Mouse (Mus musculus): ENCODE measurements around the gene Tcl1b3.
"Not testable (repeated sequence)": the region's sequence is repeated elsewhere in the genome, so short reads cannot be mapped to it uniquely, and the experiment has no call there.

Gene Tcl1b3

DNA sequence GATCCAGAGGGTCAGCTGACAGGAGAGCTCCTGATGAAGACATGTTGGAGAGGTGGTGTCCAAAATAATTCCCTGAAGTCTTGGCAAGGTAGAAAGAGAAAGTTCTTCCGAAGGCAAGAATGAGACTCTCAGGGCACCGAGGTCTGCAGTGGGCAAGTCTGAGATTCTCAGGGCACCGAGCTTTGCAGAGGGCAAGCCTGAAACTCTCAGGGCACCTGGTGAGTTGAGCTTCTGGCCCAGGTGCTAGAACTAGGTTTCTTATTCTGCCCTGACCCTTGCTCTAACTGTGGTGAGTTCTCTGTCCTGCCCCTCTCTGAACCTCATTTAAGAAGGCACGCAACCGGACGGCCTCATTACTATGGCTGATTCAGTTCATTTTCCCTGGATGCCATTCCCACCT lies at the start of gene Tcl1b3:
Tcl1b3 (plus strand) TSS at position 301 of the 400 bp plus-strand sequence.
- DNase-seq (ENCODE audit: low spot score in 2 of 2), result not testable (repeated sequence)

DNA sequence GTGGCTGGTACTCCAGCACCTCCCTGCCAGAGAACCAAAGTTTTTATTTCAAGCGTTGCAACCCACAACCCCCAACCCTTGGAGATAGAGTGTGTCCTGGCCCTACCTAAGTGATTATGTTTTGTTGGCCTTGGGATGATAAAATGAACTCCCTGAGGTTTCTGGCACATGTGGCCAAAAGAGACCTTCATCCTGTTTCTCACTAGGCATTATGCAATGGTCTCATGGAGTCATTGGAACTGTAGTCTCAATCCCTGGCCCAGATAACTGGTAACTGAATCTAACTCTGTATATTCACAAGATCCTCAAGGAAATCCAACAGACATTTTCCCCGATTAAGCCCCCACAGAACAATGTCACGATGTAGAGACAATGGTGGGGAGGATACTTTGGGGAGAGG lies 47.7 kb upstream of the Tcl1b3 start:
- DNase-seq (ENCODE audit: low spot score in 2 of 2), result no peak

DNA sequence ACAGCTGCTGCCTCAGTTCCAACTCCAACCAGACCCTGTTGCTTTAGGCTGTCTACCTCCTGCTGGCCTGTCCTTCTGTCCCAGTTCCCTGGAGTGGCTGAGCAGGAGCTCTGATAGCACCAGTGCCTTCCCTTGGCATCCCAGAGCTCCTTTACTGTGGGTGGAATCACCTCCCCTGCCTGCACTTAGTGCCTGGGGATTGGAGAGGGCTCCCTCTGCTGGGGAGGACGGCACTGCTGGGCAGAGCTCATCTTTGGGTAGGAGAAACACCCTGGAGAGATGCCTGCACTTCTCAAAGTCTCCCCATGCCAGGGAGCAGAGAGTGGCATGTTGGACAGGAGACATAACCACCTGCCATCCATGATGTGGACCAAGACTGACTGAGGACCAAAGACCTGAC lies 45.9 kb upstream of the Tcl1b3 start:
- not testable (repeated sequence) for DNase-seq (ENCODE audit: low spot score in 2 of 2)

GRCm38 (mm10) chr12:105145714-105146113 lies 45.1 kb upstream of the Tcl1b3 start, which contains the start of gene Tcl1b2:
TSS of gene Tcl1b2 (plus strand) at chr12:105146014.
- DNase-seq (ENCODE audit: low spot score in 2 of 2), result no peak

DNA sequence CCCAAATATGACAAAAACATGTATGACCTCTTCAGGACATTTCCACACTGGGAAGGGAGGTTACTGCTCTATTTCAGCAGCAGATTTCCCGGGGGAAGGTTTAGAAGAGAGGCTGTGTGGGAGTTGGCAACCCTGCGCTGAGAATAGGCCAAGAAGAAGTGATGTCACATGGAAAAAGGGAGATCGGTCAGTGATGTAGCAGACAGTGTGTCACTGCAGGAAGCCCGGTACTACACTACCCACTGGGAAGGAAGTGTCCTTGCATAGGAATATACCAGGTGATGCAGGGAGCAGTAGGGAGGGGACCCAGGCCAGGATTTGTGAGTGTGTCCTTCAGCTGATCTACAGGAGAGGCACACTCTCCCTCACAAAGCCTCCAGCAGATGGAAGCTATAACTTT lies 35.6 kb upstream of the Tcl1b3 start:
- DNase-seq (ENCODE audit: low spot score in 2 of 2), result peak; percentile 2 to 11

DNA sequence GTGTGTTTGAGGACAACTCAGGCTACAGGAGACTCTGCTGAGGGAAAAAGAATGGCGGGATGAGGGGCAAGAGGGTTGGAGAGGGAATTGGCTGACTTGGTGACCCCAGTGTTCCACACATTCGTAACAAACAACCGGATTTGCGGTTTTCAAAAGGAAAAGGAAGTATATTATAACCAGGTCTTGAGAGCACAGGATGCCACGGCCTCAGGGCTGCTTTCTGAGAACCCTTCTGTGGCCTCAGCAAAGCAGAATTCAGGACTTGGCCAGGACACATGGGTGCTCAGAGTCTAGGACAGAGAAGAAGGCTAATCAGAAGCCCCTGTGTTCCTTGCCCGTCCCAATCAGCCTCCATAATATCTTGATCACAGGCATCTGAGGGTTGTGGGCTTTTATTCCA lies 32.0 kb upstream of the Tcl1b3 start:
- no peak for DNase-seq (ENCODE audit: low spot score in 2 of 2)

- DNase-seq (ENCODE audit: low spot score in 2 of 2), result no peak
Observed at GRCm38 (mm10) chr12:105159390-105159789, 31.5 kb upstream of the Tcl1b3 start, which contains the start of gene Tcl1b1. TSS of gene Tcl1b1 (plus strand) at chr12:105159690.

DNA sequence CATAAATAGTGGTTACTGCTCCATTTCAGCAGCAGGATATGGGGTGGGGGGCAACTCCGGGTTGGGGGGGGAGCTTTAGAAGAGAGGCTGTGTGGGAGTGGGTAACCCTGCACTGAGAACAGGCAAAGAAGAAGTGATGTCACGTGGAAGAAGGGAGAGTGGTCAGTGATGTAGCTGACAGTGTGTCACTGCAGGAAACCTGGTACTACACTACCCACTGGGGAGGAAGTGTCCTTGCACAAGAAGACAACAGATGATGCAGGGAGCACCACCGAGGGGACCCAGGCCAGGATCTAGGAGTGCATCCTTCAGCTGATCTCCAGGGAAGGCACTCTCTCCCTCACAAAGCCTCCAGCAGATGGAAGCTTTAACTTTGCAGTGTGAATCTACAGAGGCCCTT lies 24.1 kb upstream of the Tcl1b3 start:
- DNase-seq (ENCODE audit: low spot score in 2 of 2), result no peak

DNA sequence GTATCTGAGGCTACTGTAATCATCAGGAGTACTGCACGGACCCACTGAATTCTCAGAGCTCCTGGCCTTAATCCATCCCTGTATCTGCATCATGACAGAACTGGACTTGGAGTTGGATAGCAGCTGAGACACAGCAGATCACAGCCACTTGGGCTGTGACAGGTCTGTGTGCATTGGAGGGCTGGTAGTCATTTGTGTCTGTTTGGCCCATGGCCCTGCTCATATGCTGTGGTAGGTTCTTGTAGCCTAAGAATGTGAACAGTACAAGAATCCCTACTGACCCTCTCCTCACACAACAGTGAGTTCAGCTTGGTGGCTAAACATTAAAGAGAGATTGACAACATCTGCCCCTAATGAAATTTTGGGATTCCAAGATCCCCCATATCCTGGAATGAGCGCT lies 17.5 kb upstream of the Tcl1b3 start:
- DNase-seq (ENCODE audit: low spot score in 2 of 2), result no peak

DNA sequence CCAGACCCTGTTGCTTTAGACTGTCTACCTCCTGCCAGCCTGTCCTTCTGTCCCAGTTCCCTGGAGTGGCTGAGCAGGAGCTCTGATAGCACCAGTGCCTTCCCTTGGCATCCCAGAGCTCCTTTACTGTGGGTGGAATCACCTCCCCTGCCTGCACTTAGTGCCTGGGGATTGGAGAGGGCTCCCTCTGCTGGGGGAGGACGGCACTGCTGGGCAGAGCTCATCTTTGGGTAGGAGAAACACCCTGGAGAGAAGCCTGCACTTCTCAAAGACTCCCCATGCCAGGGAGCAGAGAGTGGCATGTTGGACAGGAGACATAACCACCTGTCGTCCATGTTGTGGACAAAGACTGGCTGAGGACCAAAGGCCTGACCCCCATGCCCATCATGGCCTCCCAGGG lies 16.5 kb upstream of the Tcl1b3 start:
- peak; percentile 51 to 60 for DNase-seq (ENCODE audit: low spot score in 2 of 2)

DNA sequence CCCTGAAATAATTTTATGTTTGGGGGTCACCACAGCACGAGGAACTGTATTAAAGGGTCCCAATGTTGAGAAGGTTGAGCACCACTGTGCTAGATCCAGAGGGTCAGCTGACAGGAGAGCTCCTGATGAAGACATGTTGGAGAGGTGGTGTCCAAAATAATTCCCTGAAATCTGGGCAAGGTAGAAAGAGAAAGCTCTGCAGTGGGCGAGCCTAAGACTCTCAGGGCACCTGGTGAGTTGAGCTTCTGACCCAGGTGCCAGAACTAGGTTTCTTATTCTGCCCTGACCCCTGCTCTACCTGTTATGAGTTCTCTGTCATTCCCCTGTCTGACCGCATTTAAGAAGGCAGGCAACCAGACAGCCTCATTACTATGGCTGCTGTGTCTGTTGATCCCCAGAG lies 14.8 kb upstream of the Tcl1b3 start, which contains the start of gene Tcl1b5:
Tcl1b5 (plus strand) TSS at position 301 of the 400 bp plus-strand sequence.
- not testable (repeated sequence) for DNase-seq (ENCODE audit: low spot score in 2 of 2)

DNA sequence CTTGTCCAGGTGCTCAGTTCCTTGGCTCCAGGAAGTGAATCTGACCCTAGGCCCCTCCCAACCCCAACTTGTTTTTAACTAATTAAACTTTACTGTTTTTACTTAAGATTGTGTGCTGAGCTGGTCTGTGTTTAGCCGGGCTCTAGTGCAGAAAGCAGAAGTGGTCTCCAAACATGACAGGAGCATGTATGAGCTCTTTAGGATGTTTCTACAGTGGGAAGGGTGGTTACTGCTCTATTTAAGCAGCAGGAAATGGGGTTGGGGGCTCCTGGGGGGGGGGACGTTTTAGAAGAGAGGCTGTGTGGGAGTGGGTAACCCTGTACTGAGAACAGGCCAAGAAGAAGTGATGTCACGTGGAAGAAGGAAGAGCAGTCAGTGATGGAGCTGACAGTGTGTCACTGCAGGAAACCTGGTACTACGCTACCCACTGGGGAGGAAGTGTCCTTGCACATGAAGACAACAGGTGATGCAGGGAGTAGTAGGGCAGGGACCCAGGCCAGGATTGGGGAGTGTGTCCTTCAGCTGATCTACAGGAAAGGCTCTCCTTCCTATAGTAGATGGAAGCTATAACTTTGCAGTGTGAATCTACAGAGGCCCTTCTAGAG lies 9.7 kb upstream of the Tcl1b3 start:
- not testable (repeated sequence) for DNase-seq (ENCODE audit: low spot score in 2 of 2)

DNA sequence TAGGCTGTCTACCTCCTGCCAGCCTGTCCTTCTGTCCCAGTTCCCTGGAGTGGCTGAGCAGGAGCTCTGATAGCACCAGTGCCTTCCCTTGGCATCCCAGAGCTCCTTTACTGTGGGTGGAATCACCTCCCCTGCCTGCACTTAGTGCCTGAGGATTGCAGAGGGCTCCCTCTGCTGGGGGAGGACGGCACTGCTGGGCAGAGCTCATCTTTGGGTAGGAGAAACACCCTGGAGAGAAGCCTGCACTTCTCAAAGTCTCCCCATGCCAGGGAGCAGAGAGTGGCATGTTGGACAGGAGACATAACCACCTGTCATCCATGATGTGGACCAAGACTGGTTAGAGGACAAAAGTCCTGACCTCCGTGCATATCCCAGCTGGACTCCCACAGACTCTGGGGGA lies 1.9 kb upstream of the Tcl1b3 start:
- DNase-seq (ENCODE audit: low spot score in 2 of 2), result peak; percentile 7 to 18

GRCm38 (mm10) chr12:105199684-105200497 lies 9.0 kb downstream of the Tcl1b3 start:
- DNase-seq (ENCODE audit: low spot score in 2 of 2), result not testable (repeated sequence)

DNA sequence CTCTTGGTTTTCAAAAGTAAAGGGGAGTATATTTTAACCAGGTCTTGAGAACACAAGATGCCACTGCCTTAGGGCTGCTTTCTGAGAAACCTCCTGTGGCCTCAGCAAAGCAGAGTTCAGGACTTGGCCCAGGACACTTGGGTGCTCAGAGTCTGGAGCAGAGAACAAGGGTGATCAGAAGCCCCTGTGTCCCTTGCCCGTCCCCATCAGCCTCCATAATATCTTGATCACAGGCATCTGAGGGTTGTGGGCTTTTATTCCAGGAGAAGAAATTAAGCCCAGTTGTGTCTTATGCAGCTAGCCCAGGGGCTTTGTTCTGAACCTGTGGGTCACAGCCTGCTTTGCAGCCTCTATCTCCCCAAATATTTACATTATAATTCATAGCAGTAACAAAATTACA lies 10.8 kb downstream of the Tcl1b3 start, which contains the start of gene Tcl1b4:
Tcl1b4 (plus strand) TSS at position 301 of the 400 bp plus-strand sequence.
- not testable (repeated sequence) for DNase-seq (ENCODE audit: low spot score in 2 of 2)

- DNase-seq (ENCODE audit: low spot score in 2 of 2), result no peak
Observed at GRCm38 (mm10) chr12:105207071-105207470, 16.2 kb downstream of the Tcl1b3 start.

DNA sequence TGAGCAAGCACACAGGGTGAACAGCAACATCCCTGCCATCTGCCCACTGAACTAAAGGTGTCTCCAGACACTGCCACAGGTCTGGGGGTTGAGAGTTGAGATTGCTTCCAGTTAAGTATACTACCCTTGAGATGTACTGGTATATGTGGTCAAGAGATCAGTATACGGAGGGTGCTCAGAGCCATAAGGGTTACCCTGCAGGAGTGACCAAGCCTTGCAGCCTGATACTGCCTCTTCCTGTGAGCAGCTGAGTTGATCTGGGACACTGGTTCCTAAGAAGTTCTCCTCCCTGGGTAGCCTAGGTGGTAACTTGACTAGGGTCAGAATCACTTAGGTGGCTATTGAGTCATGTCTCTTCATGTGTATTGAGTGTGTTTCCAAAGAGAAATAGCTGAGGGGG lies 17.6 kb downstream of the Tcl1b3 start:
- DNase-seq (ENCODE audit: low spot score in 2 of 2), result no peak

GRCm38 (mm10) chr12:105209231-105209630 lies 18.4 kb downstream of the Tcl1b3 start:
- no peak for DNase-seq (ENCODE audit: low spot score in 2 of 2)

GRCm38 (mm10) chr12:105217101-105217760 lies 26.4 kb downstream of the Tcl1b3 start:
- DNase-seq (ENCODE audit: low spot score in 2 of 2), result no peak

DNA sequence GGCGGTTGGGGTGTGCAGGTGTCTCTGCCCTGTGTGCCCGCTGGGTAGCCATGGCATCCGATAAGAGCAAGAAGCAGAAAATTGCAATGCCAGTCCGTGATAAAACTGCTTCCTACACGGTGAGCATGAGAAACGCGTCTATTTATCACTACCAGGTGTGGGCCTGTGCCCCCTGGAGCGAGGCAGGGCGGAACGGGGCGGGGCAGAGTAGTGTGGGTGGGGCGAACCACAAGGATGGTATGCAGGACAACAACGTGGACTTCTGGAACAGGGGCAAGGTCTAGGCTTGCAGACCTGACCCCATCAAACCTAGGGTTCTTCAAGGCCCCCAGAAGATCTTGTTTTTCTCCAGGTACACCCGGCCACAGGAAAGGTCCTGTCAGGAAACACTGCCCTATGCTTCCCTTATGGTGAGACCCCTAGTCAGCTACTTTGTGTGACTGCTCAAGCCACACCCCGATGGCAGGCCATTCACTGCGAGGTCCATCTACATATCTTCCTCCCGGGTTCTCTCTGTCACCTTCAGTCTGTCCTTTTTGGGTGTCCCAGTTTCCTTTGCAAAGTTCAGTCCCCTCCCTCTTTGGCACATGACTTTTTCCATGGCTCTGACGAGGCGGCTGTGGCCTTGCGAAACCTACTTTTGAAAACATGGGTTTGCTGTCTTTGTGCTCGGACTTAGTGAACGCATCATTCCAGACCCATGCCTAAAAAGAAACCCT lies 31.9 kb downstream of the Tcl1b3 start, which contains the start of gene Tcl1:
Tcl1 (minus strand) TSS at position 193 of the 719 bp plus-strand sequence.
- no peak for DNase-seq (ENCODE audit: low spot score in 2 of 2)

DNA sequence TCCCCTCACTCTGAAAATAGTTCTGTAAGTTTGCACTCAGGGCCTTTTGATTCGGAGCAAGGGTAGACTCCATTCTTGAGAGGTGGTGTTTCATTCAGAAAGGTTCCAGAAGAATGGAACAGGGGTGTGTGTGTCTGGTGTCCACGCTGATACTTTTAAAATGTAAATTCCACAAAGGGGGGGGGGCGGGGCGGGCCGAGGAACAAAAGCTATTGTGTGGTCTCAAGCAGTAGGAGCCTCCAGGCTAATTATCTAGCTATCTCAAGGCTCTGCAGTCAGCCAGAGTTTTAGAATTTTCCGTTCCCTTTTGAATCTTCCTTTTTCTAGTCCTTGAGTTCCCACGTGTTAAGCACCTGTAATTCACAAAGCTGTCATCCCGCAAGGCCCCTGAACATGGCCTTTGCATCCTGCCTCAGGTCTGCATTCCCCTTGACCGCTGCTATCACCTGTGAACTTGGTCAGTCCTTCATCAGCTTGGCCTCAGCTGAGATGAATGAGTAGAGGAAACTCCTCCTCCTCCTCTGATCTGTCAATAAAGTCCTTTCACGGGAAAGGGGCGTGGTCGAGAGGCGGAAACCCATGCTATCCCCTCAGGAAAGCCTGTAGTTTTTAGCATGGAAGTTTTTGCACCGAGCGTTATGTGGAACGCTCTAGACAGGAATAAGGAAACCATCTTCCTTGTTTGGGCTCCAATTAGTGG lies 33.9 kb downstream of the Tcl1b3 start:
- no peak for DNase-seq (ENCODE audit: low spot score in 2 of 2)
